Mouse (Mus musculus): ENCODE data around the gene Pycard.
"Not testable (repeated sequence)": the region's sequence is repeated elsewhere in the genome, so short reads cannot be mapped to it uniquely, and the experiment has no call there.

The Pycard gene

GRCm38 (mm10) chr7:127993341-127993977 lies at the start of gene Pycard:
Gene Pycard (minus strand): TSS chr7:127993867.
- no peak for DNase-seq (ENCODE audit: low spot score in 2 of 2)

- not testable (repeated sequence) for DNase-seq (ENCODE audit: low spot score in 2 of 2)
These were observed 48.6 kb upstream of the Pycard start for GRCm38 (mm10) chr7:128042161-128042820.

GRCm38 (mm10) chr7:128033616-128034015 lies 39.9 kb upstream of the Pycard start:
- no peak for DNase-seq (ENCODE audit: low spot score in 2 of 2)

- DNase-seq (ENCODE audit: low spot score in 2 of 2) = no peak
These were observed 39.3 kb upstream of the Pycard start for GRCm38 (mm10) chr7:128032989-128033293.

- no peak for DNase-seq (ENCODE audit: low spot score in 2 of 2)
These were observed 38.8 kb upstream of the Pycard start for GRCm38 (mm10) chr7:128032290-128032988.

- no peak for DNase-seq (ENCODE audit: low spot score in 2 of 2)
These were observed 37.8 kb upstream of the Pycard start for GRCm38 (mm10) chr7:128031403-128031976.

GRCm38 (mm10) chr7:128025381-128025780 lies 31.7 kb upstream of the Pycard start:
- DNase-seq (ENCODE audit: low spot score in 2 of 2) = no peak

GRCm38 (mm10) chr7:128024932-128025331 lies 31.3 kb upstream of the Pycard start:
- no peak for DNase-seq (ENCODE audit: low spot score in 2 of 2)

- no peak for DNase-seq (ENCODE audit: low spot score in 2 of 2)
These were observed 30.7 kb upstream of the Pycard start for GRCm38 (mm10) chr7:128024364-128024763.

GRCm38 (mm10) chr7:128023565-128023964 lies 29.9 kb upstream of the Pycard start:
- no peak for DNase-seq (ENCODE audit: low spot score in 2 of 2)

GRCm38 (mm10) chr7:128022974-128023373 lies 29.3 kb upstream of the Pycard start:
- DNase-seq (ENCODE audit: low spot score in 2 of 2) = no peak

GRCm38 (mm10) chr7:128019187-128019586 lies 25.5 kb upstream of the Pycard start:
- DNase-seq (ENCODE audit: low spot score in 2 of 2) = no peak

GRCm38 (mm10) chr7:128018275-128018674 lies 24.6 kb upstream of the Pycard start:
- DNase-seq (ENCODE audit: low spot score in 2 of 2) = no peak

- DNase-seq (ENCODE audit: low spot score in 2 of 2) = no peak
These were observed 23.0 kb upstream of the Pycard start for GRCm38 (mm10) chr7:128016650-128017049.

- not testable (repeated sequence) for DNase-seq (ENCODE audit: low spot score in 2 of 2)
These were observed 22.5 kb upstream of the Pycard start for GRCm38 (mm10) chr7:128016134-128016533.

- DNase-seq (ENCODE audit: low spot score in 2 of 2) = no peak
These were observed 19.4 kb upstream of the Pycard start for GRCm38 (mm10) chr7:128013116-128013515.

GRCm38 (mm10) chr7:128012136-128012780 lies 18.6 kb upstream of the Pycard start:
- DNase-seq (ENCODE audit: low spot score in 2 of 2) = no peak

- DNase-seq (ENCODE audit: low spot score in 2 of 2) = no peak
These were observed 16.2 kb upstream of the Pycard start for GRCm38 (mm10) chr7:128009715-128010340.

- DNase-seq (ENCODE audit: low spot score in 2 of 2) = no peak
These were observed 12.5 kb upstream of the Pycard start for GRCm38 (mm10) chr7:128006193-128006592.

- DNase-seq (ENCODE audit: low spot score in 2 of 2) = no peak
These were observed 11.1 kb upstream of the Pycard start for GRCm38 (mm10) chr7:128004487-128005362.

GRCm38 (mm10) chr7:128004150-128004486 lies 10.5 kb upstream of the Pycard start:
- no peak for DNase-seq (ENCODE audit: low spot score in 2 of 2)
